Mouse (Mus musculus) forebrain, embryonic 16.5 days (tissue): Measurements from ENCODE around the gene Usp33. TPM values are rescaled to one million over a fixed set of nuclear protein-coding genes. Genes with fewer than 3 reads are reported as not detected.

ENCODE experiments used
- ATAC-seq: fragments of 200-750 bp; cut with Nextera tagmentation; 2 replicates; pipeline ENCODE4 v1.8.0; 2017; ENCODE audit warnings: mild to moderate bottlenecking, moderate library complexity
- H3K27ac ChIP-seq: fragments of 300-500 bp; sonication (generic); 2 replicates; pipeline ENCODE4 v1.5.1; 2014; ENCODE audit warnings: low read length, control low read depth
- H3K27me3 ChIP-seq: fragments of 300-500 bp; sonication (generic); replicated peaks from 2 replicates; pipeline ENCODE4 v1.6.1; 2014; ENCODE audit warnings: low read length; ENCODE audit not compliant: control insufficient read depth, insufficient read depth
- H3K36me3 ChIP-seq: fragments of 300-500 bp; sonication (generic); 2 replicates; pipeline ENCODE4 v1.6.1; 2014; ENCODE audit not compliant: control insufficient read depth, insufficient read depth
- H3K4me1 ChIP-seq: fragments of 300-500 bp; sonication (generic); replicated peaks from 2 replicates; pipeline ENCODE4 v1.6.1; 2014; ENCODE audit warnings: low read length; ENCODE audit not compliant: control insufficient read depth, insufficient read depth
- H3K4me2 ChIP-seq: fragments of 300-500 bp; sonication (generic); 2 replicates; pipeline ENCODE4 v1.6.1; 2014; ENCODE audit warnings: mild to moderate bottlenecking, low read length, control low read depth
- H3K4me3 ChIP-seq: fragments of 300-500 bp; sonication (generic); replicated peaks from 2 replicates; pipeline ENCODE4 v1.5.1; 2014; ENCODE audit warnings: mild to moderate bottlenecking, low read length, control low read depth
- H3K9ac ChIP-seq: fragments of 300-500 bp; sonication (generic); replicated peaks from 2 replicates; pipeline ENCODE4 v1.6.1; 2014; ENCODE audit warnings: low read depth, low read length, control low read depth
- H3K9me3 ChIP-seq: fragments of 300-500 bp; sonication (generic); 2 replicates; pipeline ENCODE4 v1.6.1; 2016; ENCODE audit warnings: low read length; ENCODE audit not compliant: control insufficient read depth
- WGBS: fragments of 180-500 bp; shearing (Covaris S2); extraction: QIAGEN DNeasy Blood & Tissue Kit; methylation state at CpG from one replicate; pipeline ENCODE4 v1.1.7; 2014; 5-methylcytosine and 5-hydroxymethylcytosine counted together
- polyA plus RNA-seq: library from polyadenylated mRNA; unstranded; fragments of >200 nt; fragmentation: Nextera tagmentation; extraction: Ambion mirVana; gene quantifications from 2 replicates; pipeline ENCODE4 v1.2.1, GENCODE M21; 2015

The Usp33 gene
- polyA plus RNA-seq, 1 experiment from 2014 or later: 107 TPM

DNA sequence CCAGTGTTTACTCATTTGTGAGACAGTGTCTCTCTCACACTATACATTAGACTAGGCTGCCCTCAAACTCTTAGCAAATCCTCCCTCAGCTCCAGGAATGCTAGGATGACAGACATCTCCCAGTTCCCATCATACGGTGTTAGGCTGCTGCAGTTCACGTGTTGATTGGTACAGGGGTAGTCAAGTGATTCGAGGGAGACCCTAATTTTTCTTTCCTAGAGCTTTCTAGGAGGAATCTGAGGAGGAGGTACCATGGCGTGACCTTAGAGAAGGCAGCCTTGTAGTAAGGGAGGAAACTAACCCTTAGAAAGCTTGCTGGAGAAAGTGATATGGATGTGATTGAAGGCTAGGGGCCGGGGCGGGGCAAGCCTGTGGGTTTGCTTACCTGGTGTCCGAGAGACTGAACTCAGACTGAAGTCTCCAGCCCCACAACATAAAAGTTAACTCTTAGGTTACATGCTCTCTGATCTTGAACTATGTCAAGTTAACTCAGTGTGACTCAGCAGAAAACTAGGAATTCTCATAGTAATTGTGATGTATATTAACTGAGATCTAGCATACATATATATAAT is 64.8 kb downstream of the Usp33 start:
- Histone ChIP-seq H3K4me1 (no peaks in the 10 kb centered on the region), H3K4me3 (no peak overlapping the region), H3K27me3 (no peaks in the 10 kb centered on the region), H3K4me2 (no peak overlapping the region), H3K27ac (no peak overlapping the region), H3K36me3 (no peaks in the 10 kb centered on the region), H3K9ac (no peak overlapping the region), H3K9me3 (no peaks in the 10 kb centered on the region)
- 93% methylated on average over 7 of the region's 7 CpGs for WGBS
- no peak for ATAC-seq

DNA sequence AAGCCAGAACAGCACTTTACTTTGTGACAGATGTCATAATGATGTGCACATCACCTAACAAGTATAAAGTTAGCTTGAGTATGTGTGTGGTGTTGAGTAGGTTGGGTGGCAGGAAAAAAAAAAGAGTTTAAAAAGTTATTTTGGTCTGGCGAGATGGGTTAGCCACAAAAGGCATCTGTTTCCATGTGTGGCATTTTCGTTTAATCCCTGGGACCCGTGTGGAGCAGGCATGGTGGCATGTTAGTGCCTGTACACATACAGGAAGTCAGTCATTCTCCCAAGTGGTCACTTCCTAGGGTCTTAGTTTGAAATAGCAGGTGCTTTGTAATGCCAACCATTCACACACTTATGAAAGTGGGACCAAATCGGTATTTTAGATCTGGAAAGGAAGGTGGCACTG is 66.1 kb downstream of the Usp33 start:
- Histone ChIP-seq H3K36me3 (no peaks in the 10 kb centered on the region), H3K9ac (no peak overlapping the region), H3K27me3 (no peaks in the 10 kb centered on the region), H3K27ac (no peak overlapping the region), H3K9me3 (no peaks in the 10 kb centered on the region), H3K4me3 (no peak overlapping the region), H3K4me1 (no peaks in the 10 kb centered on the region), H3K4me2 (no peak overlapping the region)
- WGBS: 83% methylated on average over 4 of the region's 4 CpGs
- no peak for ATAC-seq

GRCm38 (mm10) chr3:152428925-152429324 is 82.6 kb downstream of the Usp33 start:
- Histone ChIP-seq H3K9ac (no peak overlapping the region), H3K4me1 (no peaks in the 10 kb centered on the region), H3K4me3 (no peak overlapping the region), H3K9me3 (no peaks in the 10 kb centered on the region), H3K36me3 (peaks cover 7% of the 10 kb centered on the region; the same call in 1 of the 2 replicates), H3K27ac (no peak overlapping the region), H3K4me2 (no peak overlapping the region), H3K27me3 (no peaks in the 10 kb centered on the region)
- WGBS: 96% methylated on average over 8 of the region's 8 CpGs
- ATAC-seq: no peak

DNA sequence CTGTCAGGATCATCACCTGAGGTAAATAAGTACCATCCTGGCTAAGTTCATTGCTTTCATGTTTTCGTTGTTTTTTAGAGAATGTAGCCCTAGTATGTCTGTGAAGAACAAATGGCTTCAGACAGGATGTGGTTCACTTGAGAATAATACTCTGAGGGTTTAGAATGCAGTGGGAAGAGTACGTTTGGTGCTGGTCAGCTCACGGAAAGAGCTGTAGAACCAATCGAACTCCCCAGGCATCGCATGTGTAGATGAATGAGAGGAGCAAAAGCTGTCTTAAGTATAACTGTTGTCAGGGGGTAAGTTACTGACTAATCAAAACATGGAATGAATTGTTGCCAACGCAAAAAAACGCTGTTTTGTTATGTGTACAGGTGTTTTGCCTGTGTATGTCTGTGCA is 86.4 kb downstream of the Usp33 start:
- ATAC-seq: no peak
- Histone ChIP-seq H3K27me3 (no peaks in the 10 kb centered on the region), H3K4me1 (no peaks in the 10 kb centered on the region), H3K4me3 (no peak overlapping the region), H3K9me3 (no peaks in the 10 kb centered on the region), H3K27ac (no peak overlapping the region), H3K9ac (no peak overlapping the region), H3K36me3 (peaks cover 1% of the 10 kb centered on the region; the same call in 1 of the 2 replicates), H3K4me2 (no peak overlapping the region)
- 94% methylated on average over 7 of the region's 7 CpGs for WGBS

DNA sequence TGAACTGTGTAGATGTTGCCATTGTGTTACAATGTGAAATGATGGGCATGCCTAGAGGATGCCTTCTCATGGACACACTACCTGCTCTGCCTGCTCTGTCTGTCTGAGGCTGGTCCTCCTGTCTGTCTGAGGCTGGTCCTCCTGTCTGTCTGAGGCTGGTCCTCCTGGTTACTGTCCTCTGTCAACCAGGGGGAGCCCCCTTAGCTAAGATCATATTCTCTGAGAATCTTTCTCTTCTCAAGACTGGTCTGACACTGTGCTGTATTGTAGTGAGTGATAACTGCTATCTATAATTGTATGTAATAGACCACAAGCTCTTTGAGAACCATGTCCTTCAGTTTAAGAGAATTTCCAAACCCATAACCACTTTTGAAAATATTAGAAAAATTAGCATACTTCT is 89.3 kb downstream of the Usp33 start:
- Histone ChIP-seq H3K9ac (no peak overlapping the region), H3K36me3 (no peaks in the 10 kb centered on the region), H3K27me3 (no peaks in the 10 kb centered on the region), H3K4me2 (no peak overlapping the region), H3K4me3 (no peak overlapping the region), H3K4me1 (no peaks in the 10 kb centered on the region), H3K9me3 (no peaks in the 10 kb centered on the region), H3K27ac (no peak overlapping the region)
- no peak for ATAC-seq

- Histone ChIP-seq H3K4me3 (no peak overlapping the region), H3K27ac (no peak overlapping the region), H3K27me3 (no peaks in the 10 kb centered on the region), H3K4me1 (no peaks in the 10 kb centered on the region), H3K4me2 (no peak overlapping the region), H3K9me3 (no peaks in the 10 kb centered on the region), H3K36me3 (no peaks in the 10 kb centered on the region), H3K9ac (no peak overlapping the region)
- no peak for ATAC-seq
- 96% methylated on average over 7 of the region's 7 CpGs for whole genome bisulfite sequencing
These were observed 91.8 kb downstream of the Usp33 start for GRCm38 (mm10) chr3:152438068-152438467.

- Histone ChIP-seq H3K27ac (no peak overlapping the region), H3K4me1 (no peaks in the 10 kb centered on the region), H3K27me3 (no peaks in the 10 kb centered on the region), H3K36me3 (peaks cover 2% of the 10 kb centered on the region; the same call in 1 of the 2 replicates), H3K4me2 (no peak overlapping the region), H3K4me3 (no peak overlapping the region), H3K9ac (no peak overlapping the region), H3K9me3 (no peaks in the 10 kb centered on the region)
- 93% methylated on average over 4 of the region's 4 CpGs for WGBS
- no peak for ATAC-seq
These were observed 96.5 kb downstream of the Usp33 start for GRCm38 (mm10) chr3:152442795-152443194.

Other genes with a start within 250 kb of the Usp33 start
- gene Gipc2, start 180.2 kb upstream of the Usp33 start, polyA plus RNA-seq: 4.0 and 4.1 TPM in 2 replicates
- 36.3 and 39.8 TPM in 2 replicates for gene Dnajb4, start 136.2 kb upstream of the Usp33 start, polyA plus RNA-seq
- 297 and 302 TPM in 2 replicates for gene Fubp1, start 136.1 kb upstream of the Usp33 start, polyA plus RNA-seq
- gene Nexn, start 80.1 kb upstream of the Usp33 start, polyA plus RNA-seq: 2.2 and 5.1 TPM in 2 replicates
- gene Miga1, start 6.1 kb upstream of the Usp33 start, polyA plus RNA-seq: 22.6 and 24.7 TPM in 2 replicates
- gene Zzz3, start 49.0 kb downstream of the Usp33 start, polyA plus RNA-seq: 32.8 and 40.6 TPM in 2 replicates